Mouse (Mus musculus) heart, embryonic 12.5 days (tissue): ENCODE measurements around the gene H1fx. TPM values are rescaled to one million over a fixed set of nuclear protein-coding genes. Genes with fewer than 3 reads are reported as not detected.
"Not testable (repeated sequence)": the region's sequence is repeated elsewhere in the genome, so short reads cannot be mapped to it uniquely, and the experiment has no call there.

Source experiments
- ATAC-seq: fragments of 200-750 bp; cut with Nextera tagmentation; 2 replicates; pipeline ENCODE4 v1.8.0; 2017; ENCODE audit warnings: moderate TSS enrichment, moderate library complexity; ENCODE audit not compliant: insufficient number of reproducible peaks, low FRiP score
- H3K27ac ChIP-seq: fragments of 300-500 bp; sonication (generic); 2 replicates; pipeline ENCODE4 v1.5.1; 2016; ENCODE audit warnings: mild to moderate bottlenecking, moderate library complexity; ENCODE audit not compliant: poor library complexity, severe bottlenecking
- H3K27me3 ChIP-seq: fragments of 300-500 bp; sonication (generic); replicated peaks from 2 replicates; pipeline ENCODE4 v1.6.1; 2016; ENCODE audit warnings: mild to moderate bottlenecking, moderate library complexity
- H3K36me3 ChIP-seq: fragments of 300-500 bp; sonication (generic); 2 replicates; pipeline ENCODE4 v1.6.1; 2016; ENCODE audit warnings: mild to moderate bottlenecking, moderate library complexity
- H3K4me1 ChIP-seq: fragments of 300-500 bp; sonication (generic); replicated peaks from 2 replicates; pipeline ENCODE4 v1.6.1; 2016; ENCODE audit warnings: mild to moderate bottlenecking
- H3K4me2 ChIP-seq: fragments of 300-500 bp; sonication (generic); 2 replicates; pipeline ENCODE4 v1.6.1; 2016; ENCODE audit warnings: mild to moderate bottlenecking, moderate library complexity
- H3K4me3 ChIP-seq: fragments of 300-500 bp; sonication (generic); 2 replicates; pipeline ENCODE4 v1.5.1; 2016; ENCODE audit warnings: mild to moderate bottlenecking
- H3K9ac ChIP-seq: fragments of 300-500 bp; sonication (generic); 2 replicates; pipeline ENCODE4 v1.6.1; 2016; ENCODE audit warnings: mild to moderate bottlenecking, moderate library complexity
- H3K9me3 ChIP-seq: fragments of 300-500 bp; sonication (generic); replicated peaks from 2 replicates; pipeline ENCODE4 v1.6.1; 2016; ENCODE audit warnings: mild to moderate bottlenecking, moderate library complexity
- WGBS: fragments of 180-500 bp; shearing (Covaris S2); methylation state at CpG from one replicate; pipeline ENCODE4 v1.1.7; 2016; 5-methylcytosine and 5-hydroxymethylcytosine counted together
- polyA plus RNA-seq: library from polyadenylated mRNA; unstranded; fragments of >200 nt; fragmentation: Nextera tagmentation; extraction: Ambion mirVana; gene quantifications from 2 replicates; pipeline ENCODE4 v1.2.1, GENCODE M21; 2016

Gene H1fx
- polyA plus RNA-seq, 1 experiment from 2014 or later = 34.0 TPM

- Histone ChIP-seq H3K9me3 (no peaks in the 10 kb centered on the region), H3K36me3 (peaks cover 19% of the 10 kb centered on the region), H3K4me1 (peaks cover 14% of the 10 kb centered on the region), H3K27ac (peak overlapping the region; percentile 71), H3K9ac (peak overlapping the region; percentile 96), H3K4me2 (peak overlapping the region; percentile 96), H3K4me3 (peak overlapping the region; percentile 98), H3K27me3 (no peaks in the 10 kb centered on the region)
- peak; percentile 58 for ATAC-seq
- WGBS = 1% methylated on average over 53 of the region's 56 CpGs
These were observed 379 bp downstream of the H1fx start for GRCm38 (mm10) chr6:87981030-87981485.

GRCm38 (mm10) chr6:87980374-87981029 is 935 bp downstream of the H1fx start:
- ATAC-seq = peak; percentile 63
- WGBS = under 1% methylated on average over 58 of the region's 66 CpGs

GRCm38 (mm10) chr6:87979728-87980127 is 1.7 kb downstream of the H1fx start:
- 72% methylated on average over 3 of the region's 3 CpGs for WGBS
- H3K9ac ChIP-seq = no peak overlapping the region
- H3K27me3 ChIP-seq = no peaks in the 10 kb centered on the region
- peaks cover 12% of the 10 kb centered on the region for H3K36me3 ChIP-seq
- peak overlapping the region; percentile 96 for H3K4me2 ChIP-seq
- H3K27ac ChIP-seq = no peak overlapping the region
- no peaks in the 10 kb centered on the region for H3K9me3 ChIP-seq
- no peak overlapping the region for H3K4me3 ChIP-seq
- no peak for ATAC-seq
- H3K4me1 ChIP-seq = peaks cover 14% of the 10 kb centered on the region

More at GRCm38 (mm10) chr6:87980374-87981029, 935 bp downstream of the H1fx start:
- peak overlapping the region; percentile 71 for H3K27ac ChIP-seq
- H3K4me3 ChIP-seq = peak overlapping the region; percentile 98
- H3K4me2 ChIP-seq = peak overlapping the region; percentile 96
- H3K9me3 ChIP-seq = no peaks in the 10 kb centered on the region
- H3K4me1 ChIP-seq = peaks cover 14% of the 10 kb centered on the region
- no peaks in the 10 kb centered on the region for H3K27me3 ChIP-seq
- peaks cover 19% of the 10 kb centered on the region for H3K36me3 ChIP-seq
- peak overlapping the region; percentile 96 for H3K9ac ChIP-seq

- H3K27me3 ChIP-seq = no peaks in the 10 kb centered on the region
- no peak overlapping the region for H3K9ac ChIP-seq
- no peaks in the 10 kb centered on the region for H3K4me1 ChIP-seq
- no peak overlapping the region for H3K4me2 ChIP-seq
- no peak overlapping the region for H3K27ac ChIP-seq
- no peak overlapping the region for H3K4me3 ChIP-seq
- no peaks in the 10 kb centered on the region for H3K36me3 ChIP-seq
- H3K9me3 ChIP-seq = no peaks in the 10 kb centered on the region
- 18% methylated on average over 2 of the region's 2 CpGs for WGBS
- no peak for ATAC-seq
These were observed 11.4 kb downstream of the H1fx start for GRCm38 (mm10) chr6:87970041-87970440.

GRCm38 (mm10) chr6:87962457-87962856 is 19.0 kb downstream of the H1fx start:
- 57% methylated on average over 4 of the region's 4 CpGs for WGBS
- H3K4me3 ChIP-seq, H3K4me1 ChIP-seq, H3K36me3 ChIP-seq, H3K27me3 ChIP-seq, ATAC-seq, H3K4me2 ChIP-seq, H3K9ac ChIP-seq, H3K27ac ChIP-seq: not testable (repeated sequence)
- peaks cover 17% of the 10 kb centered on the region for H3K9me3 ChIP-seq

- WGBS = 79% methylated on average over 7 of the region's 7 CpGs
- H3K4me3 ChIP-seq = no peak overlapping the region
- peaks cover 5% of the 10 kb centered on the region; the same call in 1 of the 2 replicates for H3K4me1 ChIP-seq
- no peak overlapping the region for H3K9ac ChIP-seq
- H3K36me3 ChIP-seq = 0 out of 2 replicates have a peak, but pooled peaks cover 3% of the 10 kb centered on the region
- no peak overlapping the region for H3K4me2 ChIP-seq
- no peak overlapping the region for H3K27ac ChIP-seq
- ATAC-seq = no peak
- no peaks in the 10 kb centered on the region for H3K27me3 ChIP-seq
- H3K9me3 ChIP-seq = peaks cover 5% of the 10 kb centered on the region; the same call in 1 of the 2 replicates
These were observed 39.3 kb downstream of the H1fx start for GRCm38 (mm10) chr6:87942179-87942578.

GRCm38 (mm10) chr6:87938941-87939340 is 42.5 kb downstream of the H1fx start:
- no peak overlapping the region for H3K4me2 ChIP-seq
- H3K27ac ChIP-seq = no peak overlapping the region
- WGBS = 82% methylated on average over 3 of the region's 3 CpGs
- peaks cover 8% of the 10 kb centered on the region; the same call in 1 of the 2 replicates for H3K4me1 ChIP-seq
- H3K36me3 ChIP-seq = peaks cover 28% of the 10 kb centered on the region
- no peak overlapping the region for H3K4me3 ChIP-seq
- H3K9me3 ChIP-seq = no peaks in the 10 kb centered on the region
- no peaks in the 10 kb centered on the region for H3K27me3 ChIP-seq
- no peak overlapping the region for H3K9ac ChIP-seq
- no peak for ATAC-seq

GRCm38 (mm10) chr6:87937178-87937788 is 44.2 kb downstream of the H1fx start:
- peak; percentile 85 for ATAC-seq
- peak overlapping the region; percentile 26; the same call in 1 of the 2 replicates for H3K27ac ChIP-seq
- H3K36me3 ChIP-seq = peaks cover 40% of the 10 kb centered on the region
- no peak overlapping the region for H3K4me3 ChIP-seq
- H3K4me2 ChIP-seq = peak overlapping the region; percentile 31; the same call in 1 of the 2 replicates
- H3K4me1 ChIP-seq = peaks cover 8% of the 10 kb centered on the region; the same call in 1 of the 2 replicates
- 37% methylated on average over 19 of the region's 19 CpGs for WGBS
- no peaks in the 10 kb centered on the region for H3K9me3 ChIP-seq
- peak overlapping the region; percentile 56; the same call in 1 of the 2 replicates for H3K9ac ChIP-seq
- H3K27me3 ChIP-seq = no peaks in the 10 kb centered on the region

- no peak for ATAC-seq
- H3K4me1 ChIP-seq = peaks cover 8% of the 10 kb centered on the region; the same call in 1 of the 2 replicates
- peaks cover 60% of the 10 kb centered on the region for H3K36me3 ChIP-seq
- H3K4me3 ChIP-seq = no peak overlapping the region
- 85% methylated on average over 5 of the region's 5 CpGs for WGBS
- no peaks in the 10 kb centered on the region for H3K27me3 ChIP-seq
- peaks cover 9% of the 10 kb centered on the region for H3K9me3 ChIP-seq
- H3K9ac ChIP-seq = no peak overlapping the region
- H3K4me2 ChIP-seq = no peak overlapping the region
- H3K27ac ChIP-seq = no peak overlapping the region
These were observed 46.4 kb downstream of the H1fx start for GRCm38 (mm10) chr6:87935037-87935436.
